Mouse (Mus musculus) liver, postnatal 0 days (tissue): Measurements from ENCODE around the gene Asb2. TPM values are rescaled to one million over a fixed set of nuclear protein-coding genes. Genes with fewer than 3 reads are reported as not detected.

Experiments used
- ATAC-seq: fragments of 200-750 bp; cut with Nextera tagmentation; 2 replicates; pipeline ENCODE4 v1.8.0; 2017; ENCODE audit warnings: mild to moderate bottlenecking, moderate library complexity
- DNase-seq: peaks from one replicate; pipeline ENCODE4 v3.0.0-alpha.2; 2016
- H3K27ac ChIP-seq: fragments of 300-500 bp; sonication (generic); 2 replicates; pipeline ENCODE4 v1.5.1; 2014; ENCODE audit warnings: antibody characterized with exemption, moderate library complexity, mild to moderate bottlenecking, low read depth
- H3K27me3 ChIP-seq: fragments of 300-500 bp; sonication (generic); 2 replicates; pipeline ENCODE4 v1.6.1; 2014; ENCODE audit warnings: low read length, control low read depth, mixed read lengths; ENCODE audit not compliant: insufficient read depth
- H3K36me3 ChIP-seq: fragments of 300-500 bp; sonication (generic); replicated peaks from 2 replicates; pipeline ENCODE4 v1.6.1; 2014; ENCODE audit warnings: mild to moderate bottlenecking, control low read depth, low read length, moderate library complexity, mixed read lengths; ENCODE audit not compliant: insufficient read depth
- H3K4me1 ChIP-seq: fragments of 300-500 bp; sonication (generic); 2 replicates; pipeline ENCODE4 v1.6.1; 2014; ENCODE audit warnings: antibody characterized with exemption, mild to moderate bottlenecking, control low read depth; ENCODE audit not compliant: insufficient read depth
- H3K4me2 ChIP-seq: fragments of 300-500 bp; sonication (generic); 2 replicates; pipeline ENCODE4 v1.6.1; 2014; ENCODE audit warnings: low read depth, mild to moderate bottlenecking, low read length, moderate library complexity, mixed read lengths
- H3K4me3 ChIP-seq: fragments of 300-500 bp; sonication (generic); 2 replicates; pipeline ENCODE4 v1.5.1; 2014; ENCODE audit warnings: low read depth, low read length
- H3K9ac ChIP-seq: fragments of 300-500 bp; sonication (generic); replicated peaks from 2 replicates; pipeline ENCODE4 v1.6.1; 2014; ENCODE audit warnings: mild to moderate bottlenecking, moderate library complexity
- H3K9me3 ChIP-seq: fragments of 300-500 bp; sonication (generic); 2 replicates; pipeline ENCODE4 v1.6.1; 2016; ENCODE audit warnings: mild to moderate bottlenecking, control low read depth, low read length, mixed read lengths
- CTCF ChIP-seq: sonication (generic); IDR thresholded peaks from 2 replicates; pipeline ENCODE4 v1.5.1; 2016; ENCODE audit warnings: antibody characterized with exemption, low read depth
- EP300 ChIP-seq: IDR thresholded peaks from 2 replicates; pipeline ENCODE4 v1.6.1; 2016; ENCODE audit warnings: antibody characterized with exemption, low read depth, mild to moderate bottlenecking
- WGBS: fragments of 180-500 bp; shearing (Covaris S2); extraction: QIAGEN DNeasy Blood & Tissue Kit; methylation state at CpG from one replicate; pipeline ENCODE4 v1.1.7; 2014; ENCODE audit not compliant: insufficient replicate concordance; 5-methylcytosine and 5-hydroxymethylcytosine counted together
- polyA plus RNA-seq: library from polyadenylated mRNA; unstranded; fragments of >200 nt; fragmentation: Nextera tagmentation; extraction: Ambion mirVana; gene quantifications from 2 replicates; pipeline ENCODE4 v1.2.1, GENCODE M21; 2015

Gene Asb2
- polyA plus RNA-seq, 1 experiment from 2014 or later: 5.9 TPM

DNA sequence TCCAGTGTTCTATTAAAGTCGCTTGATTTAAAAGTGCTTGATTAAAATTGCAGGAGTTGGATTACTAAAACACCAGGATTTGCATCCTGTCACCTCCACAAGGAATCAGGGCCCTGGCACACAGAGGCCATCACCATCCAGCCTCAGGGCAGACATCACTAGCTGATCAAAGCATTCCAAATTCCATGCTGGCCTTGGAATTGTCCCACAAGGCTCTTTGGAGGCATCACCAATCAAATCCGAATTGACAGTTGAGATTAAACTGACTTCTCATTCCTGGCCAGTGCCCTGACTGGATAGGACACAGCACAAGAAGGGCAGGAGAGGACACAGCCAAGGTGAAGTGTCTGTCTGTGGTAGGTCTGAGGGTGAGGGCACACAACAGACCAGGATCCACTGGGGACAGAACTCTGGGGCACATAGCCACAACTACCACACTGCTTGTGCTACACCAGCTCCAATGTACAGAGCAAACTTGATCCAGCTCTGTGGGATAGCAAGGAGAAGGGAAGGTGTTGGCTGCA, 45.0 kb downstream of the Asb2 start, which contains the start of gene Fam181a:
Gene Fam181a (plus strand): TSS at position 232 of the 524 bp plus-strand sequence.
- H3K9ac ChIP-seq: no peak within 1 kb of the TSS
- no peaks in the 10 kb centered on the region for H3K36me3 ChIP-seq
- H3K4me3 ChIP-seq: no peak within 1 kb of the TSS
- no peaks in the 10 kb centered on the region for H3K9me3 ChIP-seq
- H3K27me3 ChIP-seq: peaks cover 9% of the 10 kb centered on the region
- peaks cover 7% of the 10 kb centered on the region for H3K4me1 ChIP-seq
- DNase-seq (no peak), ATAC-seq (no peak)
- no peak within 1 kb of the TSS for H3K27ac ChIP-seq
- TF ChIP-seq CTCF (no peak), EP300 (no peak)
- WGBS: 65% methylated on average over 2 of the region's 2 CpGs
- no peak within 1 kb of the TSS for H3K4me2 ChIP-seq

DNA sequence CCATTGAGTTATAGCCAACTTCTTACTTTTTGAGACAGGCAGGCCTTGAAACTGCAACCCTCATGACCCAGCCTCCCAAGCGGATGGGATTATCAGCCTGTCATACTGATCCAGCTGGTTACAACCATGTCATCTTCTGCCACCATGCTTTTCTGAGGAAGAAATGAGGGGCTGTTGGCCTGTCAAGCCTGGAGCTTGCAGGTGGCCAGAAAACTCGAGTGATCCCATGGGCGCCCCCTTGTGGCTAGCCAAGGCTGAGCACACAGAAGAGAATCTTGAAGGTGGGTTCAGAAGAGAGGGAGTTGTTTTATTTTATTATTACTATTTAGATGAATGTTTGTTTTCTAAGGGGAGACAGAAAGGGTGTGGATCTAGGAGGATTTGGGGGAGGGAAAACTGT, 49.1 kb downstream of the Asb2 start:
- H3K4me2 ChIP-seq: no peak overlapping the region
- TF ChIP-seq EP300 (no peak), CTCF (peak; percentile 68)
- no peaks in the 10 kb centered on the region for H3K27me3 ChIP-seq
- no peaks in the 10 kb centered on the region for H3K36me3 ChIP-seq
- H3K4me3 ChIP-seq: no peak overlapping the region
- WGBS: 30% methylated on average over 3 of the region's 3 CpGs
- H3K27ac ChIP-seq: no peak overlapping the region
- no peak for ATAC-seq
- peak; percentile 69 for DNase-seq
- H3K9ac ChIP-seq: no peak overlapping the region
- 0 out of 2 replicates have a peak, but pooled peaks cover 2% of the 10 kb centered on the region for H3K4me1 ChIP-seq
- H3K9me3 ChIP-seq: no peaks in the 10 kb centered on the region

DNA sequence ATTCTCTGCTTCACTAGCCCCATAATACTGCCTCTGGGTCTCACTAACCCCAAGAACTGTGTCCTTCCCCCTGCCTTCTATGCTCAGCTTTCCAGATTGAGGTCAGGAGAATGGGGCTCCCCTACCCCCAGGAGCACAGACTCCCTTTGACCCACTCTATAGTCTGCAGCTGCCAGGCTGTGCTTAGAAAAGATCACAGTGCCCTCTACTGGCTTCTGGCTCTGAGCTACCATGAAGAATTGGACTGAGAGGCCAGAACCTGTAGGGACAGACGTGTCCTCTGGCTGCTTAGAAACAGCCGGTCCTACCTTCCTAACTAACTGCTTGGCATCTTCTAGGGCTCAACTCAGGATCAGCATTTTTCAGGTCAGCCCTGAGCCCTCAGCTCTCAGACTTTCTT, 49.6 kb downstream of the Asb2 start:
- no peak for ATAC-seq
- no peaks in the 10 kb centered on the region for H3K27me3 ChIP-seq
- TF ChIP-seq CTCF (peak; percentile 44), EP300 (no peak)
- H3K4me1 ChIP-seq: no peaks in the 10 kb centered on the region
- no peak overlapping the region for H3K9ac ChIP-seq
- H3K36me3 ChIP-seq: no peaks in the 10 kb centered on the region
- 31% methylated on average over 2 of the region's 2 CpGs for WGBS
- H3K27ac ChIP-seq: no peak overlapping the region
- no peak for DNase-seq
- H3K4me2 ChIP-seq: no peak overlapping the region
- H3K9me3 ChIP-seq: no peaks in the 10 kb centered on the region
- H3K4me3 ChIP-seq: no peak overlapping the region

DNA sequence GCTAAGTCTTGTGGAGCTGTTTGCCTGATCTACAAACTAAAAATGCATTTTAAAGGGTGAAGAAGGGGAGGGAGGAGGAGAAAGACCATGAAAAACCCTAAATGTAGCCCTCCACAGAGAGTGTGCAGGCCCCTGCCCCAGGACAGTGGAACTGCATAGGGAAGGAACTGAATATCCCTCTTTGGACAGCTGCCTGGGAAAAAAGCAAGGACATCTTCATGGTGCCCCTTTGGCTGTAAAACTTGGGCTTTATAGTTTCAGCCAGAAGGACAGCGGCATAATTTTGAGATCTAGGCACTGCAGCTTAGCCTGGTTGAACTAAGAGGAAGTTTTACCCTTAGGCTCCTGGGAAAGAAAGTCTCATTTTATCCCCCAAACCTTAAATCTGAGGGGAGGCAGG, 52.8 kb downstream of the Asb2 start:
- 97% methylated on average over 1 of the region's 1 CpGs for WGBS
- TF ChIP-seq CTCF (no peak), EP300 (no peak)
- Histone ChIP-seq H3K27me3 (no peaks in the 10 kb centered on the region), H3K4me2 (no peak overlapping the region), H3K4me3 (no peak overlapping the region), H3K9me3 (no peaks in the 10 kb centered on the region), H3K9ac (no peak overlapping the region), H3K4me1 (no peaks in the 10 kb centered on the region), H3K27ac (no peak overlapping the region), H3K36me3 (no peaks in the 10 kb centered on the region)
- ATAC-seq (no peak), DNase-seq (no peak)

DNA sequence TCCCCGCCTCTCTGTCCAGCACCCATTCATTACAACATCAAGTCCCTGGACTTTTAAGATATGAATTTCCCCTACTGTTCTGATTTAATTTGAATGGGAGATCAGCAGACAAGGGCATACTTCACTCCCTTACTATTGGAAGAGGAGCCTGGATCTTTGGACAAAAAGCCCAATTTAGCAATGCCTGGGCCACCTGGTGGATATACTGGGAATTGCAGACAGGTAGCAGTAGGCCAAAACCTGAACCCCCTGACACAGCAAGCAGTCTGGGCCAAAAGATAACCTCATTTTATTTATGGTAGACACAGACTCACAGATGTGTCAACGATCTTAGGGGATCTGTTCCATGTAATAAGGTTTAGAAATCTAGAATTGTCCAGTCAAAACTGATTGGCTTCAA, 54.2 kb downstream of the Asb2 start:
- Histone ChIP-seq H3K4me1 (no peaks in the 10 kb centered on the region), H3K9me3 (no peaks in the 10 kb centered on the region), H3K4me2 (no peak overlapping the region), H3K9ac (no peak overlapping the region), H3K27me3 (no peaks in the 10 kb centered on the region), H3K27ac (no peak overlapping the region), H3K36me3 (no peaks in the 10 kb centered on the region), H3K4me3 (no peak overlapping the region)
- ATAC-seq (no peak), DNase-seq (peak; percentile 65)
- no peak for TF ChIP-seq EP300
- TF ChIP-seq CTCF: peak; percentile 88
- 52% methylated on average over 2 of the region's 2 CpGs for WGBS

DNA sequence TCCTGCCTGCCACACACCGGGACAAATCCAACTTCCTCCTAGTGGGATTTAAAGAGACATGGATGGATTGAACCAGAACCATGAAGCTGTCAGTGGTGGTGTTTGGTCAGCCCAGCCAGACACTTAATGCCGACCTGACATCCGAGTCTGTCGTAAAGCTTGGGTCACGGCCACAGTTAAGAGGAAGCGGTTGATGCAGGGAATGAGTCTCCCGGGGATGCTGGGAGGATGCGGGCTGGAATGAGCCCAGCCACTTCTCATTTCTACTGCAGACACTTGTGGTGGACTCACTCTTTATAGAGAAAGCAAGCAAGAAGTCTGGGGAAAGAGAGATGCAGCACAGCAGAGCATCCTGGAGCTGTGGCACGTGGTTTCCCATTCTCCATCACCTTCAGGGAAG, 55.3 kb downstream of the Asb2 start:
- no peak overlapping the region for H3K4me2 ChIP-seq
- H3K4me3 ChIP-seq: no peak overlapping the region
- no peak overlapping the region for H3K9ac ChIP-seq
- DNase-seq (no peak), ATAC-seq (no peak)
- no peaks in the 10 kb centered on the region for H3K36me3 ChIP-seq
- H3K9me3 ChIP-seq: no peaks in the 10 kb centered on the region
- no peak overlapping the region for H3K27ac ChIP-seq
- TF ChIP-seq CTCF (no peak), EP300 (no peak)
- WGBS: 48% methylated on average over 9 of the region's 9 CpGs
- H3K4me1 ChIP-seq: no peaks in the 10 kb centered on the region
- H3K27me3 ChIP-seq: no peaks in the 10 kb centered on the region

DNA sequence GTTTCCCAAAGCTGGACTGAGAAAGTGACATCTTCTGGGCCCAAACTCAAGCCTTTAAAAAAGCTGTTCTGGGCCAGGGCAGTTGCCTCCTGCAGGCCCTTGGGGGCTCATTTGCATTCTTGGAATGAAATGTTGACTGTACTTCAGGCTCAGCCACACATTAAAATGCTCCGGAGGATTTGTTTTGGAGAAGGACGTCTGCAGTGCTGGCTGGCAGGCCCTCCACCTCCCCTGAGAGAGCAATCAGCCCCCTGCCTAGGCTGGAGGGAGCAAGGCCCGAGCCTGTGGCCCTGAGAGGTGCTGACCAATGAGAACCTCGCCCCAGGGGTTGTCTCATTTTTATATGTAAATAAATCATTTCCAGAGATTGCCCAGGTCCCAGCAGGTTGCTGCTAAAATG, 59.5 kb downstream of the Asb2 start:
- Histone ChIP-seq H3K27me3 (no peaks in the 10 kb centered on the region), H3K4me1 (no peaks in the 10 kb centered on the region), H3K9ac (no peak overlapping the region), H3K27ac (no peak overlapping the region), H3K4me3 (no peak overlapping the region), H3K4me2 (no peak overlapping the region), H3K36me3 (no peaks in the 10 kb centered on the region), H3K9me3 (no peaks in the 10 kb centered on the region)
- DNase-seq (no peak), ATAC-seq (no peak)
- WGBS: 27% methylated on average over 4 of the region's 4 CpGs
- no peak for TF ChIP-seq CTCF
- no peak for TF ChIP-seq EP300
